Mouse (Mus musculus): ENCODE measurements around the gene Mybpc2. TPM values are rescaled to one million over a fixed set of nuclear protein-coding genes. Genes with fewer than 3 reads are reported as not detected.

Mybpc2 gene
- polyA plus RNA-seq, 1 experiment from 2014 or later: 0.43 TPM

- no peak for ATAC-seq (ENCODE audit: insufficient number of reproducible peaks, insufficient read depth, low FRiP score, low read depth)
- Histone ChIP-seq H3K9ac (replicated peaks; ENCODE audit: low read depth, low read length) (no peak overlapping the region), H3K36me3 (ENCODE audit: control insufficient read depth, insufficient read depth, low read length) (no peaks in the 10 kb centered on the region), H3K4me3 (ENCODE audit: low read depth, low read length) (no peak overlapping the region), H3K9me3 (ENCODE audit: control insufficient read depth, low read depth, low read length) (no peaks in the 10 kb centered on the region), H3K4me2 (replicated peaks; ENCODE audit: low read depth, low read length) (no peak overlapping the region), H3K27me3 (ENCODE audit: control insufficient read depth, insufficient read depth, low read length) (no peaks in the 10 kb centered on the region), H3K27ac (ENCODE audit: low read length) (no peak overlapping the region), H3K4me1 (ENCODE audit: control insufficient read depth, insufficient read depth, low read length) (no peaks in the 10 kb centered on the region)
- WGBS: 81% methylated on average over 2 of the region's 2 CpGs
Measured at GRCm38 (mm10) chr7:44523056-44523455, 1.4 kb downstream of the Mybpc2 start.

- ATAC-seq (ENCODE audit: insufficient number of reproducible peaks, insufficient read depth, low FRiP score, low read depth): no peak
- no peaks in the 10 kb centered on the region for H3K27me3 ChIP-seq (ENCODE audit: control insufficient read depth, insufficient read depth, low read length)
Measured at GRCm38 (mm10) chr7:44521710-44522109, 2.7 kb downstream of the Mybpc2 start.

GRCm38 (mm10) chr7:44520990-44521389, 3.5 kb downstream of the Mybpc2 start:
- no peaks in the 10 kb centered on the region for H3K27me3 ChIP-seq (ENCODE audit: control insufficient read depth, insufficient read depth, low read length)
- H3K36me3 ChIP-seq (ENCODE audit: control insufficient read depth, insufficient read depth, low read length): no peaks in the 10 kb centered on the region

More at GRCm38 (mm10) chr7:44521710-44522109, 2.7 kb downstream of the Mybpc2 start:
- no peaks in the 10 kb centered on the region for H3K9me3 ChIP-seq (ENCODE audit: control insufficient read depth, low read depth, low read length)
- 2% methylated on average over 20 of the region's 20 CpGs for WGBS
- H3K4me3 ChIP-seq (ENCODE audit: low read depth, low read length): no peak overlapping the region
- H3K36me3 ChIP-seq (ENCODE audit: control insufficient read depth, insufficient read depth, low read length): no peaks in the 10 kb centered on the region
- peak overlapping the region; percentile 17; the same call in 1 of the 2 replicates for H3K4me2 ChIP-seq (replicated peaks; ENCODE audit: low read depth, low read length)
- H3K4me1 ChIP-seq (ENCODE audit: control insufficient read depth, insufficient read depth, low read length): no peaks in the 10 kb centered on the region
- no peak overlapping the region for H3K9ac ChIP-seq (replicated peaks; ENCODE audit: low read depth, low read length)
- H3K27ac ChIP-seq (ENCODE audit: low read length): no peak overlapping the region

GRCm38 (mm10) chr7:44519240-44519913, 5.1 kb downstream of the Mybpc2 start:
- Histone ChIP-seq H3K4me1 (ENCODE audit: control insufficient read depth, insufficient read depth, low read length) (no peaks in the 10 kb centered on the region), H3K27me3 (ENCODE audit: control insufficient read depth, insufficient read depth, low read length) (no peaks in the 10 kb centered on the region), H3K4me2 (replicated peaks; ENCODE audit: low read depth, low read length) (no peak overlapping the region), H3K4me3 (ENCODE audit: low read depth, low read length) (no peak overlapping the region), H3K36me3 (ENCODE audit: control insufficient read depth, insufficient read depth, low read length) (no peaks in the 10 kb centered on the region), H3K9ac (replicated peaks; ENCODE audit: low read depth, low read length) (no peak overlapping the region), H3K27ac (ENCODE audit: low read length) (no peak overlapping the region), H3K9me3 (ENCODE audit: control insufficient read depth, low read depth, low read length) (no peaks in the 10 kb centered on the region)
- ATAC-seq (ENCODE audit: insufficient number of reproducible peaks, insufficient read depth, low FRiP score, low read depth): no peak
- WGBS: 67% methylated on average over 9 of the region's 9 CpGs

More at GRCm38 (mm10) chr7:44520990-44521389, 3.5 kb downstream of the Mybpc2 start:
- H3K4me3 ChIP-seq (ENCODE audit: low read depth, low read length): no peak overlapping the region
- ATAC-seq (ENCODE audit: insufficient number of reproducible peaks, insufficient read depth, low FRiP score, low read depth): no peak
- H3K27ac ChIP-seq (ENCODE audit: low read length): no peak overlapping the region
- no peaks in the 10 kb centered on the region for H3K4me1 ChIP-seq (ENCODE audit: control insufficient read depth, insufficient read depth, low read length)
- no peak overlapping the region for H3K9ac ChIP-seq (replicated peaks; ENCODE audit: low read depth, low read length)
- 72% methylated on average over 3 of the region's 3 CpGs for WGBS
- no peak overlapping the region for H3K4me2 ChIP-seq (replicated peaks; ENCODE audit: low read depth, low read length)
- H3K9me3 ChIP-seq (ENCODE audit: control insufficient read depth, low read depth, low read length): no peaks in the 10 kb centered on the region

GRCm38 (mm10) chr7:44507491-44507890, 17.0 kb downstream of the Mybpc2 start:
- Histone ChIP-seq H3K9me3 (ENCODE audit: control insufficient read depth, low read depth, low read length) (no peaks in the 10 kb centered on the region), H3K36me3 (ENCODE audit: control insufficient read depth, insufficient read depth, low read length) (no peaks in the 10 kb centered on the region), H3K27me3 (ENCODE audit: control insufficient read depth, insufficient read depth, low read length) (no peaks in the 10 kb centered on the region), H3K9ac (replicated peaks; ENCODE audit: low read depth, low read length) (no peak overlapping the region), H3K4me2 (replicated peaks; ENCODE audit: low read depth, low read length) (no peak overlapping the region), H3K4me3 (ENCODE audit: low read depth, low read length) (no peak overlapping the region), H3K27ac (ENCODE audit: low read length) (no peak overlapping the region), H3K4me1 (ENCODE audit: control insufficient read depth, insufficient read depth, low read length) (no peaks in the 10 kb centered on the region)
- no peak for ATAC-seq (ENCODE audit: insufficient number of reproducible peaks, insufficient read depth, low FRiP score, low read depth)

GRCm38 (mm10) chr7:44501563-44502115, 22.8 kb downstream of the Mybpc2 start:
- no peaks in the 10 kb centered on the region for H3K9me3 ChIP-seq (ENCODE audit: control insufficient read depth, low read depth, low read length)
- WGBS: 40% methylated on average over 5 of the region's 5 CpGs
- H3K36me3 ChIP-seq (ENCODE audit: control insufficient read depth, insufficient read depth, low read length): no peaks in the 10 kb centered on the region
- H3K4me3 ChIP-seq (ENCODE audit: low read depth, low read length): no peak overlapping the region
- H3K4me2 ChIP-seq (replicated peaks; ENCODE audit: low read depth, low read length): no peak overlapping the region
- peaks cover 7% of the 10 kb centered on the region; the same call in 1 of the 2 replicates for H3K4me1 ChIP-seq (ENCODE audit: control insufficient read depth, insufficient read depth, low read length)
- H3K27me3 ChIP-seq (ENCODE audit: control insufficient read depth, insufficient read depth, low read length): no peaks in the 10 kb centered on the region
- no peak overlapping the region for H3K27ac ChIP-seq (ENCODE audit: low read length)
- no peak overlapping the region for H3K9ac ChIP-seq (replicated peaks; ENCODE audit: low read depth, low read length)
- ATAC-seq (ENCODE audit: insufficient number of reproducible peaks, insufficient read depth, low FRiP score, low read depth): no peak

- peaks cover 15% of the 10 kb centered on the region; the same call in 1 of the 2 replicates for H3K4me1 ChIP-seq (ENCODE audit: control insufficient read depth, insufficient read depth, low read length)
- H3K27ac ChIP-seq (ENCODE audit: low read length): no peak overlapping the region
- no peak overlapping the region for H3K4me3 ChIP-seq (ENCODE audit: low read depth, low read length)
- H3K9me3 ChIP-seq (ENCODE audit: control insufficient read depth, low read depth, low read length): no peaks in the 10 kb centered on the region
- no peak overlapping the region for H3K9ac ChIP-seq (replicated peaks; ENCODE audit: low read depth, low read length)
- no peak for ATAC-seq (ENCODE audit: insufficient number of reproducible peaks, insufficient read depth, low FRiP score, low read depth)
- H3K27me3 ChIP-seq (ENCODE audit: control insufficient read depth, insufficient read depth, low read length): no peaks in the 10 kb centered on the region
- H3K4me2 ChIP-seq (replicated peaks; ENCODE audit: low read depth, low read length): no peak overlapping the region
- no peaks in the 10 kb centered on the region for H3K36me3 ChIP-seq (ENCODE audit: control insufficient read depth, insufficient read depth, low read length)
- 52% methylated on average over 20 of the region's 20 CpGs for WGBS
Measured at GRCm38 (mm10) chr7:44500046-44500445, 24.4 kb downstream of the Mybpc2 start.

GRCm38 (mm10) chr7:44498922-44499321, 25.5 kb downstream of the Mybpc2 start:
- ATAC-seq (ENCODE audit: insufficient number of reproducible peaks, insufficient read depth, low FRiP score, low read depth): no peak
- Histone ChIP-seq H3K27ac (ENCODE audit: low read length) (no peak overlapping the region), H3K27me3 (ENCODE audit: control insufficient read depth, insufficient read depth, low read length) (no peaks in the 10 kb centered on the region), H3K36me3 (ENCODE audit: control insufficient read depth, insufficient read depth, low read length) (no peaks in the 10 kb centered on the region; the same call in 1 of the 2 replicates), H3K9ac (replicated peaks; ENCODE audit: low read depth, low read length) (no peak overlapping the region), H3K4me2 (replicated peaks; ENCODE audit: low read depth, low read length) (no peak overlapping the region), H3K4me3 (ENCODE audit: low read depth, low read length) (no peak overlapping the region), H3K9me3 (ENCODE audit: control insufficient read depth, low read depth, low read length) (no peaks in the 10 kb centered on the region), H3K4me1 (ENCODE audit: control insufficient read depth, insufficient read depth, low read length) (peaks cover 16% of the 10 kb centered on the region; the same call in 1 of the 2 replicates)
- 56% methylated on average over 1 of the region's 1 CpGs for WGBS
